Mouse (Mus musculus) spleen, postnatal 14 days (tissue): ENCODE results near the gene Zdhhc12.
"Not testable (repeated sequence)": the region's sequence is repeated elsewhere in the genome, so short reads cannot be mapped to it uniquely, and the experiment has no call there.

Source experiments
- DNase-seq, 2 experiments: peaks; one replicate each; pipeline ENCODE4 v3.0.0; 2021 to 2022; ENCODE audit warnings: low spot score in 2 of 2

Zdhhc12 gene

GRCm38 (mm10) chr2:30064298-30064697 is 29.1 kb downstream of the Zdhhc12 start:
- no peak for DNase-seq

- no peak for DNase-seq
Observed at GRCm38 (mm10) chr2:30063791-30064190, 29.7 kb downstream of the Zdhhc12 start.

- no peak for DNase-seq
Observed at GRCm38 (mm10) chr2:30063235-30063634, 30.2 kb downstream of the Zdhhc12 start.

GRCm38 (mm10) chr2:30062249-30063093 is 31.0 kb downstream of the Zdhhc12 start:
- peak in 1 of 2 experiments; percentile 25 for DNase-seq

GRCm38 (mm10) chr2:30061215-30062166 is 32.0 kb downstream of the Zdhhc12 start:
- peak; percentile 29 to 35 for DNase-seq

- DNase-seq: no peak
Observed at GRCm38 (mm10) chr2:30058418-30058817, 35.0 kb downstream of the Zdhhc12 start.

- no peak for DNase-seq
Observed at GRCm38 (mm10) chr2:30057223-30057904, 36.1 kb downstream of the Zdhhc12 start, which contains the start of gene Set. TSS of gene Set (plus strand) at chr2:30057378.

- no peak for DNase-seq
Observed at GRCm38 (mm10) chr2:30056736-30057135, 36.7 kb downstream of the Zdhhc12 start.

GRCm38 (mm10) chr2:30055310-30055709 is 38.1 kb downstream of the Zdhhc12 start:
- not testable (repeated sequence) for DNase-seq

- no peak for DNase-seq
Observed at GRCm38 (mm10) chr2:30051992-30052761, 41.3 kb downstream of the Zdhhc12 start.

- DNase-seq: no peak
Observed at GRCm38 (mm10) chr2:30049831-30050230, 43.6 kb downstream of the Zdhhc12 start.

- DNase-seq: peak; percentile 97 to 98
Observed at GRCm38 (mm10) chr2:30048699-30049388, 44.6 kb downstream of the Zdhhc12 start, which contains the start of gene Wdr34. TSS of gene Wdr34 (minus strand) at chr2:30048881.

- no peak for DNase-seq
Observed at GRCm38 (mm10) chr2:30048101-30048501, 45.3 kb downstream of the Zdhhc12 start.

- no peak for DNase-seq
Observed at GRCm38 (mm10) chr2:30047127-30047526, 46.3 kb downstream of the Zdhhc12 start.

GRCm38 (mm10) chr2:30044550-30044949 is 48.9 kb downstream of the Zdhhc12 start:
- DNase-seq: no peak

- peak; percentile 62 to 80 for DNase-seq
Observed at GRCm38 (mm10) chr2:30042445-30042844, 51.0 kb downstream of the Zdhhc12 start.
